Mouse (Mus musculus) heart, postnatal 14 days (tissue): ENCODE measurements at regions not wholly inside any gene's neighbourhood (a gene's known extent, or its start where the extent isn't known, plus 50 kb on each side); places are given as distances from the start of the nearest gene placed in this dataset.

Experiments
- DNase-seq, 2 experiments: peaks; one replicate each; pipeline ENCODE4 v3.0.0; 2021 to 2022
- intact Hi-C: fragments of 180-260 bp; cut with DNase I; formaldehyde crosslinking; loops from one replicate; pipeline ENCODE4 v1.15.1; 2025

DNA sequence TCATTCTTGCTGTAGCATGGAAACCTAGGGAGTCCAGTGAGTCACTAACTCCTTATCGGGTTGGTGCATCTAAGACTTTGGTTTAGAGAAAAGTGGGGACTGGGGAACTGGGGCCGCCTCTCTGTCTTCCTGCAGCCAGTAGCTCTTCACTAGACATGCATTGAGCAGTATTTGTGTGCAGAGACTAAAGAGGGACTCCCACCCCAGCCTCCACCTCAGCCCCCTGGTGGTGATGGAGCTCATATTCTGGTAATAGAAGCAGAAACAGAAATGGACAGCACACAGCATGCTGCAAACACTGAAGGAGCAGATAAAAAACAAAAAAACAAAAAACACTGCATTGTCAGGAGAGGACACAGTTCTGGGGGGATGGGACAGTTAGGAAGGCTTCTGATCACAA lies 73.3 kb upstream of the Mgme1 start:
- intact Hi-C loops: no loop called here
- peak; percentile 38 to 61 for DNase-seq

- intact Hi-C loops: no loop called here
- DNase-seq: no peak
These were observed 72.0 kb upstream of the Mgme1 start for GRCm38 (mm10) chr2:144198326-144199051.
